Mouse (Mus musculus): ENCODE data around the gene Ptk6.
"Not testable (repeated sequence)": the region's sequence is repeated elsewhere in the genome, so short reads cannot be mapped to it uniquely, and the experiment has no call there.

Gene Ptk6

DNA sequence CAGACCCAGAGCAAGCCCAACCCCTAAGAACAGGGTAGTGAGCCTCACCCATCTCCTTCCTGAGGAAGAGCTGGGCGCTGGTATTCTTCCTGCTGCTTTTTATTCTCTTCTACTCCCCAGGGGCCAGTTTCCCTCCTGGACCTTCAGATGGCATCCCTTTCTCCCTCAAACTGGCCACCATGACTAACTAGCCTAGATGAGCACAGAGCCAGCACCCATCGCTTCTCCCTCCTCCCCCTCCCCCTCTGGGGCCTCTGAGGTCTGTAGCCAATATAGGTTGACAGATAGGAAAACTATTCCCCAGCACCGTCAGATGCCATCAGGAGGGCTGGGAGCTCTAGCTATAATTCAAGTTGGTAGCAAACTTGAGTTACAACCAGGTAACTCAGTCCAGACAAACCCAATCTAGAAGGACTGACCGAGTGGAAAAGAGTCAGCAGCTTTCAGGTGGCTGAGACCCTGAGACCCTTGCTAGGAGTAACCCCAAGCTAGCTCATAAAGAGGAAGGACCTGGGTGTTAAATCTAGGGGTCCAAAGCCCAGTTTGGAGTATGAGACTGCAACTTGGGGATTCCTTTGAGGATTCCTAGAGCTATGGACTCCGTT lies 16.4 kb upstream of the Ptk6 start:
- no peak for DNase-seq

GRCm38 (mm10) chr2:181216037-181216436 lies 13.4 kb upstream of the Ptk6 start:
- DNase-seq: no peak

DNA sequence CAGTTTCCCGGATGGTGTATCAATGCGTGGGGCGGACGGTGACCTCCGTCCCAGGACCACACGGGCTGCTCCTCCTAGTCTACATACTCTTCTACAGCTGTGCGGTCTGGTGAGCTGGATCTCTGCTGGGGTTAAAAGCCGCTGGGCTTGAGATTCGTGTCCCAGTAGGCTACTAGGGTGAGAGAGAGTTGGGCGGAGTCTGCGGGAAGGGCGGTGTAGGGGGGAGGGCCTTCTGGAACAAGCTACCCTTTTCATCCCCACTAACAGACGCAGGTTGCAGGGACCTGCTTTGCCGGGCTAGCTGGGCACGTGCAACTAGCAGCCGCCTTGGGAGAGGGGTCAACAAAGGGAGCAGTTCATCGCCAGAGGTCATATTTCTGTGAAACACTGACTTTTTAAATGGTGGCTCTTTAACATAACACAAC lies 10.4 kb upstream of the Ptk6 start, which contains the start of gene Srms:
Srms (minus strand) TSS at position 165 of the 425 bp plus-strand sequence.
- DNase-seq: peak; percentile 56

- no peak for DNase-seq
Observed at GRCm38 (mm10) chr2:181212389-181213020, 9.9 kb upstream of the Ptk6 start.

- DNase-seq: no peak
Observed at GRCm38 (mm10) chr2:181206118-181206517, 3.5 kb upstream of the Ptk6 start.

GRCm38 (mm10) chr2:181205678-181206077 lies 3.1 kb upstream of the Ptk6 start:
- no peak for DNase-seq

- no peak for DNase-seq
Observed at GRCm38 (mm10) chr2:181202886-181203285, 297 bp upstream of the Ptk6 start.

DNA sequence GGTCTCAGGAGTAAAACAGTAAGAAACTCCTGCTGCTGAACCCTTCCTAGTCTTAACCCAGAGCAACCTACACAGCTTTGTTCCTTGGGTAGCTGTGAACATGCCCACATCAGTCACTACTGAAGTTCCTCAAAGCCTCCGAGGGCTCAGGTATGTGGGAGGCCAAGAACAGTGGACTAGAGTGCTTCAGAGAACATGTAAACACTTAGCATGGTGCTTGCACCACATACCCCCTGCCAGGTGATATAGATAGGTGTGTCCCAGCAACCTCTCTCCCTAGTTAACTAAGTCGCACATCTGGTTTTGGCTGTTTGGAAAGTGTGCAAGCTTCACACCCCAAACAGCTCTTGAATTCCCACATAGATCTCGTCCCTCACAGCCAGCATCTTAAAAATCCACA lies 983 bp downstream of the Ptk6 start:
- no peak for DNase-seq

DNA sequence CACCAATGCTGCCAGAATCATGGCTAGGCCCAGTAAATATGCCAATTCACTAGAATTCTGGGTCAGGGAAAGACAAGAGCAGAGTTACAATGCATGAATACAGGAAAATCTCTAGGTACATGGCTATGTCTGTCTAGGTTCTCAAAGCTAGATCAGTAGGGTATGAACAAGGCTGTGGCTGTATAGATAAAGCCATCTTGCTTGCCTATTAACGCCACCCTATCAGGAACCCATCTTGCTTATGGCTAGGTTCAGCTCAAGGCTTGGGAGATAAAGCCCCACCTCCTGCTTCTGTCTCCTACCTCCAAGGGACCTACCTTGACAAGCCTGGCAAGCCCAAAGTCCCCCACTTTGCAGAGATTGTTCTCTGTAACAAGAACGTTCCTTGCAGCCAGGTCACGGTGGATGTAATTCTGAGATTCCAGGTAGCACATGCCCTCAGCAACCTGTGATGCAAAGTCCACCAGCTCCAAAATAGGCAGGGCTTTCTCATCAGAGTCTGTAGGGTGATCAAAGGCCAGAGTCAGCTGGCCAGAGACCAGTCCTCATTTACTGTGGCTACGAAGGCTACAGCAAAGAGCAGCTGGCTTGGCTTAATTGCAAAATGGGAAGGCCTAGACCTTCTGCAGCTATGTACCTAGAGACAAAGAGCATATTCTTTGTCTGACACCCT lies 5.8 kb downstream of the Ptk6 start:
- no peak for DNase-seq

GRCm38 (mm10) chr2:181193044-181193443 lies 9.5 kb downstream of the Ptk6 start:
- no peak for DNase-seq

GRCm38 (mm10) chr2:181191936-181192335 lies 10.7 kb downstream of the Ptk6 start:
- DNase-seq: no peak

DNA sequence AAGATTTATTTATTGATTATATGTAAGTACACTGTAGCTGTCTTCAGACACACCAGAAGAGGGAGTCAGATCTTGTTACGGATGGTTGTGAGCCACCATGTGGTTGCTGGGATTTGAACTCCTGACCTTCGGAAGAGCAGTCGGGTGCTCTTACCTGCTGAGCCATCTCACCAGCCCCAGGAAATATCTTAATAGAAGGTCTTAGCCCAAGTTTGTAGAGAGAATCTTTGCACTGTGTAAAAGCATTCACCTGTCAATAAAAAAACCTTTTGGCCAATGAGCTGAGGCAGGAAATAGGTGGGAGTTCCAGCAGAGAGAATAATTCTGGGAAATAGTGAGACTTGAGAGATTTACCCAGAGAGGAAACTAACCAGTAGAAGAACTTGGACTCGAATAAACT lies 11.2 kb downstream of the Ptk6 start:
- not testable (repeated sequence) for DNase-seq

GRCm38 (mm10) chr2:181189321-181189720 lies 13.3 kb downstream of the Ptk6 start:
- DNase-seq: no peak

GRCm38 (mm10) chr2:181188681-181189080 lies 13.9 kb downstream of the Ptk6 start:
- no peak for DNase-seq

DNA sequence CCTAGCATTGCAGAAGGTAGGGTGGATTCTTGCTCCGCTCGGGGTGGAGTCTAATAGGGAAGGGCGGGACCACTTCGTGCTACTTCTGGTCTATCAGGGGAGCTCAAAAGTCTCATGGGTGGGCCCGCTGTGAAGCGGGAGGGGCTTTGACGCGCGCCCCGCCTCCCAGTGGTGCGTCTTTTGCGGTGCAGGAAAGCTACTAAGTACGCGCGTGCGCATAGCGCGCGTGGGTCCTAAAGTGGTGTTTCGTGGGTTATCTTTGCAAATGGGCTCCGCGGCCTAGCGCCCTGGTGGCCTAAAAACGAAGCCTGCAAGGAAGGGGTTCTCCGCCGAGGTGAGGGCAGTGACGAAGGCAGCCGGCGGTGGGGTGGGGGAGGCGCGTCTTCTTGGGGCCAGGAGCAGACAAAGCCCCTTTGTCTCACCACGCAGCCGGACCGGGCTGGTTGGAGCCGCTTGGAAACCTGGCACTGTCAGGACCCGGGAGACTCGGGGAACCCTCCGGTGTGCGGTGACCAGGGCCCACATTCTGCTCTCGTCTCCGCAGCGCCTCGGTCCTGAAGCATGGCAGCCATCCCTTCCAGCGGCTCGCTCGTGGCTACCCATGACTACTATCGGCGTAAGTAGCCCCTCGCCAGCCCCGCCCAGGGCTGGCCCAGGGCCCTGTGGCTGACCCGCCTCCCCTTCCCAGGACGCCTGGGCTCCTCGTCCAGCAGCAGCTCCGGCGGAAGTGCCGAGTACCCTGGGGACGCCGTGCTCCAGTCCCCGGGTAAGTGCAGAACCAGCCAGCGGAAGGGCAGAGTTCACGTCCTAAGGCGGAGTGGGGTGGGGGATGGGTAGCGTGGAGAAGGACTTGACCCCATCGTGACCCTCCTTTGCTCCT lies 15.2 kb downstream of the Ptk6 start, which contains the start of gene Ppdpf:
Ppdpf (plus strand) TSS at position 127 of the 880 bp plus-strand sequence.
- peak; percentile 93 for DNase-seq

DNA sequence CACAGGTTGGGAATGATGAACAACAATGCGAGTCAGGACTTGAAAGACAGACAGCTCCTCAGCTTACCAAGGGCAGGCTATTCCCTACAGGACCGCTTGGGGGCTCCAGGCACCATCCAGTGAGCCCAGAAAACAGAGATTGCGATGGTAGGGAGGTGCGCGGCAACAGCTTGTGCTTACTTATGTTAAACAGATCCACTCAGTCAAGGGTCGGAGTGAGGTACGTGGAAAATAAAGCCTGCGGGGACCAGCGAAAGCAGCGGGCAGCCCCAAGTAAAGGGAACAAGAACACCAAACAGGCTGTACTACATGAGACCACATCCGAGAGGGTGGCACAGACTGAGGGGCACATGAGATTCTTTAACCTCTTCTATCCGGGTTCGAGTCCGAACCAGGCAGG lies 16.0 kb downstream of the Ptk6 start:
- peak; percentile 93 for DNase-seq

- DNase-seq: no peak
Observed at GRCm38 (mm10) chr2:181180898-181181297, 21.7 kb downstream of the Ptk6 start.

- no peak for DNase-seq
Observed at GRCm38 (mm10) chr2:181178471-181178870, 24.1 kb downstream of the Ptk6 start.

DNA sequence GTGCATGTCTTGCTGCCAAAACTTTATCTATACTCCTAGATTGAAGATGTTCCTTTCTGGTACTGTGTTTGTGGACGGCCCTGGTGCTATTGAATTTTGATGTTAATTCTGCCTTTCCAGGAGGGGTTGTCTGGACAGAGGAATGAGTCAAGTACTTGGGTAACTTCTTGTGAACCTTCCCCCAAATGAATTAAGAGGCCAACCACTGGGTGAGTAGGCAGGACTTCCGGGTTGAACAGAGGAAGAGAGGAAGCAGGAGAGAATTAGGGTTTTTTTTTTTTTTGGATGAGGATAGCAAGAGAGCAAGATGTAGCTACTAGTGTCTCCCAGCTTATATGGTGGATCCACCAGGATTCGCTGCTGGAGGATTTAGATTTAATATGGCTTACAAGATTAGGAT lies 24.6 kb downstream of the Ptk6 start:
- no peak for DNase-seq

- DNase-seq: no peak
Observed at GRCm38 (mm10) chr2:181174646-181175045, 27.9 kb downstream of the Ptk6 start.

DNA sequence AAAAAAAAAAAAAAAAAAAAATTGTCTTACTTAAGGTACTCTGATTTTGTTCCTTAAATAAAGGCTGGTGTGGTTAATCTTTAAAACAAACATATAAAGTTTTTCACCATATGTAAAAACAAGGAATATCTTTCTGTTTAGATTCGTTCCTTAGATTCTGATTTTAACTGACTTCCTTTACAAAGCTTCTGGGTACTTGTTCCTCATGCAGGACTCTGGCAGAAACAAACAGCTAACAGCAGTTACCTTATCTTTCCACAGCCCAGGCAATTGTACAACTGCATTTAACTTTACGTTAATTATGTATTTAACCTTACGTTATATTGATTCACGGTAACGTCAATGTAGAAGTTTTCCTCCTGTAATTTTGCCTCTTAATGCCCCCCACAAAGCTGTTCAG lies 36.1 kb downstream of the Ptk6 start:
- DNase-seq: no peak

GRCm38 (mm10) chr2:181160821-181161220 lies 41.8 kb downstream of the Ptk6 start:
- DNase-seq: no peak

DNA sequence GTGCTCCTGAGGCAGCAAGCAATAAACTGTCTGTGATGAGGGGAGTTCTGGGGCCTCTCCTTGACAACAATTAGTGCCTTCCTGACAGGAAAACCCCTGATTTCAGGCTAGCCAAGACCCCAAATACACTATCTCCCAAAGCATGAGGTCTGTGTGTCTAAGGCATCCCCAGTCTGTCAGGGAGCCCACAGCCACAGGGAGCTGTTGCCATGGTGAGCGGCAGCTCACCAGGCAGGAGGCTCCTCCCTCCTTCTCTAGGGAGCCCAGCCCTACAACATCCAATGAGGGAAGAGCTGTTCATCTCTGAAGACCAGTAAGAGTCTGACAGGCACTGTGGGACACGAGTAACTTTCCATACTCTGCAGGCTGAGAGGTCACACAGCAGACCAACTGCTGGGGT lies 42.8 kb downstream of the Ptk6 start:
- DNase-seq: peak; percentile 81

All from retina, postnatal 1 day (tissue).